Mouse (Mus musculus) C2C12 (cell line): ENCODE results near the gene Adam33. TPM values are rescaled to one million over a fixed set of nuclear protein-coding genes. Genes with fewer than 3 reads are reported as not detected.
A peak's percentile ranks its signal among the peaks of the same experiment; 100 is the strongest.

Experiments used
- H3K27me3 ChIP-seq: one replicate; pipeline ENCODE4 v1.6.1; 2011; ENCODE audit not compliant: control insufficient read depth, insufficient read depth, insufficient read length
- H3K36me3 ChIP-seq: one replicate; pipeline ENCODE4 v1.6.1; 2011; ENCODE audit not compliant: control insufficient read depth, insufficient read depth
- H3K4me3 ChIP-seq: one replicate; pipeline ENCODE4 v1.5.1; 2011; ENCODE audit warnings: mild to moderate bottlenecking, control low read depth; ENCODE audit not compliant: poor library complexity, insufficient read depth, severe bottlenecking
- H3K79me2 ChIP-seq: one replicate; pipeline ENCODE4 v1.6.1; 2011; ENCODE audit not compliant: control insufficient read depth, insufficient read depth
- H3K79me3 ChIP-seq: one replicate; pipeline ENCODE4 v1.6.1; 2011; ENCODE audit warnings: low read depth, control low read depth
- H3ac ChIP-seq: one replicate; pipeline ENCODE3; 2011; ENCODE audit warnings: low read depth; ENCODE audit not compliant: control insufficient read depth, insufficient read length
- CEBPB ChIP-seq: IDR thresholded peaks from one replicate; pipeline ENCODE4 v1.6.1; 2011; ENCODE audit warnings: low read depth, mild to moderate bottlenecking, control low read depth, moderate library complexity
- CTCF ChIP-seq: IDR thresholded peaks from one replicate; pipeline ENCODE4 v1.5.1; 2011; ENCODE audit not compliant: control insufficient read depth, insufficient read depth, insufficient read length
- FOSL1 ChIP-seq: IDR thresholded peaks from one replicate; pipeline ENCODE4 v1.8.0; 2011; ENCODE audit warnings: mild to moderate bottlenecking, low read length; ENCODE audit not compliant: poor library complexity, insufficient read depth, severe bottlenecking
- MAX ChIP-seq: IDR thresholded peaks from one replicate; pipeline ENCODE4 v1.6.1; 2011; ENCODE audit warnings: mild to moderate bottlenecking, control low read depth
- MYOD1 ChIP-seq: IDR thresholded peaks from one replicate; pipeline ENCODE4 v1.6.1; 2011; ENCODE audit warnings: low read depth; ENCODE audit not compliant: control insufficient read depth, insufficient read length
- MYOG ChIP-seq: IDR thresholded peaks from one replicate; pipeline ENCODE4 v1.6.1; 2011; ENCODE audit not compliant: control insufficient read depth, insufficient read length; ENCODE audit errors: extremely low read depth
- USF1 ChIP-seq: IDR thresholded peaks from one replicate; pipeline ENCODE4 v1.6.1; 2011; ENCODE audit warnings: low read depth, mild to moderate bottlenecking, control low read depth, moderate library complexity
- polyA plus RNA-seq: library from polyadenylated mRNA; unstranded; fragments of >200 nt; fragmentation: generic; extraction: Trizol; gene quantifications from one replicate; pipeline ENCODE4 v1.2.1, GENCODE M21; 2012; ENCODE audit warnings: missing spikeins

Adam33 gene
- polyA plus RNA-seq, 1 experiment, result not detected

DNA sequence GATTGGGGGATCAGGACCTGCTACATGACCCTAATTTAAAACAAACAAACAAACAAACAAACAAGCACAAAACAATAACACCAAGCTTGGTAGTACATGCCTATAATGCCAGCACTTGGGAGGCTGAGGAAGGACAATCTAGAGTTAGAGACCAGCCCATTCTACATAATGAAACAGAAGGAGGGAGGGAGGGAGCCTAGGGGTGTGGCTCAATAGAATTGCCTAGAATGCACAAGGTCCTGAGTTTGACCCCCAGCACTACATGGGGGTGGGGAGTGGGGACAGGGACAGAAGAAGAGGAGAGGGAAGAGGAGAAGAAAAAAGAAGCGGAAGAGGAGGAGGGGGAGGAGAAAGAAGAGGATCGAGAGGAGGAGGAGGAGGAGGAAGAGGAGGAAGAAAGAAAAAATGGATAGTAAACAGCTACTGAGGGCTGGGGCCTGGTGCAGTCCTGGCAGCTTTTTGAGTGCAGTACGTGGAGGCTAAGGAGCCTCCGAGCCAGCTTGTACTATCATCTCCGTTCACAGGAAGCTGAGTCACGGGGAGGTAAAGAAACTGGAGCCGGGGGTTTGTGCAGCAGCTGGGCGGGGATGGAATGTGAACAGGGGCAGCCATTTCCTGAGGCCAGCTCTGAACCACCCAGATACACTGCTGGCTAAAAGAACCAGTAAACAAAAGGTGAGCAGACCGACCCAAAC, 32.6 kb upstream of the Adam33 start:
- no peak overlapping the region for H3K4me3 ChIP-seq
- peak; percentile 11 for TF ChIP-seq FOSL1
- TF ChIP-seq MYOG, result no peak
- peak; percentile 45 for TF ChIP-seq MYOD1
- TF ChIP-seq CTCF, result no peak
- peak; percentile 68 for TF ChIP-seq MAX
- peak; percentile 7 for TF ChIP-seq USF1
- no peak for TF ChIP-seq CEBPB

DNA sequence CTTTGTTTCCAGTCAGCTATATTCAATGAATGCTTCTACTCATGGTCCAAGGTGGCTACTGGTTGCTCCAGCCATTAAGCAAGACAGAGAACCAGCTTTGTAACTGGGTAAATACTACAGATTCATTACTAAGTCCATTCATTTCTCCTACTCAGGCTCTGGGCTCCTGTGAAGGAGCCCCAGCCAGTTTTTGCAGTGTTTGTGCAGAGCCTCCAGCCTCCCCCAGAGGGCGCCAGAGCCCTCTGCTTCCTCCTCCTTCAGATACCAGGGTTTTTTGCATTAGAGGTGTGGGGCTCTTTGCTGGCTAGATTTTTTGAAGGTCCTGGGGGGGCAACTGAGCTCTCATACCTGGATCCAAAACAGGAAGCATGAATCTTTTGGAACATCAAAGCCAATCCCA, 31.2 kb upstream of the Adam33 start:
- TF ChIP-seq CTCF (peak; percentile 76), MYOD1 (no peak)
- H3ac ChIP-seq, result no peak overlapping the region
- no peak overlapping the region for H3K4me3 ChIP-seq
- no peaks in the 10 kb centered on the region for H3K27me3 ChIP-seq
- H3K79me2 ChIP-seq, result no peaks in the 10 kb centered on the region
- no peaks in the 10 kb centered on the region for H3K79me3 ChIP-seq
- no peaks in the 10 kb centered on the region for H3K36me3 ChIP-seq

More for the DNA sequence above, 32.6 kb upstream of the Adam33 start:
- H3K79me2 ChIP-seq, result no peaks in the 10 kb centered on the region
- H3K79me3 ChIP-seq, result no peaks in the 10 kb centered on the region
- no peaks in the 10 kb centered on the region for H3K27me3 ChIP-seq
- H3K36me3 ChIP-seq, result no peaks in the 10 kb centered on the region
- peak overlapping the region; percentile 50 for H3ac ChIP-seq

DNA sequence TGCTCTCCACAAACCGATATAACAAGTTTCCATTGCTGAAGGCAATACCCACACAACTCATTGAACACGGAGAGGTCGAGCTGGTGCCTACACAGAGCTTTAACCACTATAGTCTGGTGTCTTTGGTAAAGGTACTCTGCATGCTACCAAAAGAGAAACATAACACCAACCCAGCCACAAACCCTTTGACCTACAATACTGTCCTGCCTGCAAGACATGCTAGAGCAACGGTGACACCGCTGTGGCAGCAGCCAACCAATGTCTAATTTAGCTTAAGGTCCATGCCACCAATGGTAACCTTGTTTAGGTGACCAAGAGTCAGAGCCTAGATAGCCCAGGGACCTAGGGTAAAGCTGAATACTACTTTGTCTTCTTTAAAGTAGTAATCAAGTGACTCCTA, 30.0 kb upstream of the Adam33 start:
- Histone ChIP-seq H3K79me2 (no peaks in the 10 kb centered on the region), H3K4me3 (no peak overlapping the region), H3K36me3 (no peaks in the 10 kb centered on the region), H3ac (no peak overlapping the region), H3K27me3 (no peaks in the 10 kb centered on the region), H3K79me3 (no peaks in the 10 kb centered on the region)
- TF ChIP-seq MYOG (no peak), MYOD1 (no peak), CTCF (no peak), CEBPB (no peak)

DNA sequence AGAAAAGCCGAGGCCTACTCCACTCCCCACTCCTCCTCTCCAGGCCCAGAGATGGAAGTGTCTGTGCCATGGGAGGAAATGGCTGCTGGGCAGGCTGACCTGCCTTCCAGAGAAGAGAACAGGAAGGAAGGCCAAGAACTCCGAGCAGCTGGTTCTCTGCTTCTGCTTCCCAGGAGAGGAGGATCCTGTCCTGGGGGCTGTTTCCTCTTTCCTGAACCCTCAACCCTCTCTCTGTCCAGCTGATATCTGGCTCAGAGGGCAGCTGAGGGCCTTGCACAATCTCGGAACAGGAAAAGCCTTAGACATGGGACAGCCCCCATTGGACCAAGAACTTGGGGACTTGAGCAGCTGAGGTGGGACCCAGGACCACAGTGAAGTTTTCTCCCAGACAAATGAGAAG, 27.2 kb upstream of the Adam33 start:
- Histone ChIP-seq H3K4me3 (no peak overlapping the region), H3K36me3 (no peaks in the 10 kb centered on the region), H3K27me3 (no peaks in the 10 kb centered on the region), H3K79me3 (no peaks in the 10 kb centered on the region), H3K79me2 (no peaks in the 10 kb centered on the region), H3ac (no peak overlapping the region)
- TF ChIP-seq USF1, result no peak
- no peak for TF ChIP-seq CTCF
- no peak for TF ChIP-seq FOSL1
- no peak for TF ChIP-seq MYOD1

DNA sequence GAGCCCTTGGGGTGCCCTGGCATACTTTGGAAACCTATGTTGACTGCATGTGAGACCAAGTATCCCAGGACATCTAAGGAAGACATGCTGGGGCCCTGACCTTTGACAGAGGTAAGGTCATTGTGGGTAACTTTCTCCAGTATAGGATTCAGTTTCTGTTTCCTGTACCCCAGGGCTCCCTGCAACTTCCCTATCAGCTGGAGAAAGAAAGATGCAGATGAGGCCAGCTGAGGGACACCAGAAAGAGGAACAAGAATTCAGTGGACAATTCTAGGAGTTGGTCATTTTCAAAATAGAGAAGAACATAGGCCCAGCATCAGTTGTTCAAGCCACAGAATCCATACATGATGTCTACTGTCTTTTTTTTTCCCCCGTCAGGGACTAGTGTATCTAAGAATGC, 26.0 kb upstream of the Adam33 start:
- TF ChIP-seq CTCF, result no peak
- TF ChIP-seq CEBPB, result no peak
- TF ChIP-seq USF1, result no peak
- TF ChIP-seq MYOD1, result no peak
- TF ChIP-seq MYOG, result no peak
- TF ChIP-seq MAX, result no peak
- TF ChIP-seq FOSL1, result no peak
- Histone ChIP-seq H3K36me3 (no peaks in the 10 kb centered on the region), H3K4me3 (no peak overlapping the region)

DNA sequence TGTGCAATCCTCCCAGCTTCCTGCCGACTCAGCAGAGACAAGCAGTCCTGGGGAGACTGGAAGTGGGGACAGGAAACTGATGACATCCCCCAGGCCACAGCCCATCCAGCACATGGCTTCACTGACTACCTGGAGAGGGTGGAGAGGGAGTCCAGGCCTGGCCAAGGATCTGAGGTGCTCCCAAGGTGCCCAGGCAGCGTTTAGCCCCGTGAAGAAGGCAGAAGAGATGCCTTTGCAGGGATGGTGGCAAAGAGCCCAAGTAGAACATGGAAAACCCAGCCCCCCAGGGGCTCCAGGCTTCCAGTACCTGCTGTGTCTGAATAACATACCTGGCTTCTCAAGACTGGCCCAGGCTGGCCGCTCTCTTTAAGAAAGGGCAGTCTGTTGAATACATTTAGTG, 25.0 kb upstream of the Adam33 start:
- Histone ChIP-seq H3ac (no peak overlapping the region), H3K4me3 (no peak overlapping the region)
- no peak for TF ChIP-seq MAX
- no peak for TF ChIP-seq CEBPB
- TF ChIP-seq USF1, result no peak
- TF ChIP-seq MYOD1, result no peak
- TF ChIP-seq MYOG, result no peak
- TF ChIP-seq FOSL1, result no peak
- TF ChIP-seq CTCF, result no peak

More for the DNA sequence above, 26.0 kb upstream of the Adam33 start:
- Histone ChIP-seq H3ac (no peak overlapping the region), H3K27me3 (no peaks in the 10 kb centered on the region), H3K79me3 (no peaks in the 10 kb centered on the region), H3K79me2 (no peaks in the 10 kb centered on the region)

More for the DNA sequence above, 25.0 kb upstream of the Adam33 start:
- H3K79me2 ChIP-seq, result no peaks in the 10 kb centered on the region
- H3K27me3 ChIP-seq, result no peaks in the 10 kb centered on the region
- H3K79me3 ChIP-seq, result no peaks in the 10 kb centered on the region
- no peaks in the 10 kb centered on the region for H3K36me3 ChIP-seq
